9 mouse cellular contexts compared by ENCODE assay signal in genomic region chr9:71959259-71960025, GRCm38 (mm10).
DNase-seq lines count a peak whose midpoint lies in the region; ATAC-seq lines count a peak whose summit lies in the region.
"Had no signal": no experiment of that assay in that cellular context is flagged by ENCODE, and none has a peak within 500 bp of the region (broad histone marks: within the 10 kb centered on the region; RNA-seq: fewer than 3 reads in every experiment).

No protein-coding gene starts in this region.

- H3K36me3 ChIP-seq in hindbrain, embryonic 14.5 days (replicated peaks; ENCODE audit: control insufficient read depth, insufficient read depth) = no peaks in the 10 kb centered on the region; the same call in 1 of the 2 replicates
- H3K36me3 ChIP-seq: liver, embryonic 15.5 days had no signal

- peak; percentile 71; the same call in 1 of the 2 replicates for ATAC-seq in hindbrain, embryonic 14.5 days (ENCODE audit: low FRiP score)
- no peak for ATAC-seq in megakaryocyte-erythroid progenitor cell, adult 5-6 weeks (replicated peaks; ENCODE audit: low FRiP score, low TSS enrichment, poor library complexity, severe bottlenecking)
- no peak for ATAC-seq in megakaryocyte, adult 5-6 weeks (ENCODE audit: poor library complexity, severe bottlenecking)

- H3K9ac ChIP-seq in hindbrain, embryonic 14.5 days = 0 out of 2 replicates have a peak overlapping the region, but pooled peaks have one; percentile 28
- H3K9ac ChIP-seq: liver, embryonic 15.5 days had no signal

- H3K27me3 ChIP-seq in hindbrain, embryonic 14.5 days (ENCODE audit: control insufficient read depth, insufficient read depth, low read length) = no peaks in the 10 kb centered on the region
- H3K27me3 ChIP-seq: liver, embryonic 15.5 days had no signal

- no peaks in the 10 kb centered on the region for H3K9me3 ChIP-seq in hindbrain, embryonic 14.5 days (ENCODE audit: control insufficient read depth, low read length)
- H3K9me3 ChIP-seq: liver, embryonic 15.5 days had no signal

- H3K4me3 ChIP-seq in hindbrain, embryonic 14.5 days (replicated peaks; ENCODE audit: low read length) = no peak overlapping the region; the same call in 1 of the 2 replicates
- H3K4me3 ChIP-seq: liver, embryonic 15.5 days had no signal

- WGBS in hindbrain, embryonic 14.5 days = 37% methylated on average over 11 of the region's 11 CpGs

- peak overlapping the region; percentile 67 for H3K27ac ChIP-seq in hindbrain, embryonic 14.5 days
- H3K27ac ChIP-seq: liver, embryonic 15.5 days had no signal

- H3K4me1 ChIP-seq in hindbrain, embryonic 14.5 days (replicated peaks; ENCODE audit: control insufficient read depth, insufficient read depth, low read length) = peaks cover 10% of the 10 kb centered on the region

- H3K4me2 ChIP-seq in hindbrain, embryonic 14.5 days (replicated peaks) = peak overlapping the region; percentile 41
- H3K4me2 ChIP-seq: liver, embryonic 15.5 days had no signal

- peak; percentile 42 for DNase-seq in right cerebral cortex, adult 18-20 months
- no peak for DNase-seq in right cerebral cortex, postnatal 36 days (ENCODE audit: low spot score in 2 of 2)
- peak; percentile 23 to 24 for DNase-seq in frontal cortex, adult 2 months (ENCODE audit: extremely low spot score in 1 of 2, low spot score in 1 of 2)
- DNase-seq in hindbrain, embryonic 14.5 days (ENCODE audit: low spot score) = peak; percentile 61
- DNase-seq in mesoderm, embryonic 11.5 days (ENCODE audit: low read depth, low spot score) = peak; percentile 76
- no peak for DNase-seq in cerebellum, adult 11-12 months

Comparison
In these comparisons a context has a peak if more than half of its experiments do, and no peak if none do; other contexts are left out.
1. DNase-seq: peak in right cerebral cortex, adult 18-20 months (single experiment), frontal cortex, adult 2 months (2 of 2), hindbrain, embryonic 14.5 days (single experiment) and mesoderm, embryonic 11.5 days (single experiment); none in right cerebral cortex, postnatal 36 days (0 of 2) and cerebellum, adult 11-12 months (single experiment).